Mouse (Mus musculus): ENCODE data around the gene Plekha8. TPM values are rescaled to one million over a fixed set of nuclear protein-coding genes. Genes with fewer than 3 reads are reported as not detected.

Gene Plekha8
- polyA plus RNA-seq, 2 experiments = 12.6 to 14.0 TPM

DNA sequence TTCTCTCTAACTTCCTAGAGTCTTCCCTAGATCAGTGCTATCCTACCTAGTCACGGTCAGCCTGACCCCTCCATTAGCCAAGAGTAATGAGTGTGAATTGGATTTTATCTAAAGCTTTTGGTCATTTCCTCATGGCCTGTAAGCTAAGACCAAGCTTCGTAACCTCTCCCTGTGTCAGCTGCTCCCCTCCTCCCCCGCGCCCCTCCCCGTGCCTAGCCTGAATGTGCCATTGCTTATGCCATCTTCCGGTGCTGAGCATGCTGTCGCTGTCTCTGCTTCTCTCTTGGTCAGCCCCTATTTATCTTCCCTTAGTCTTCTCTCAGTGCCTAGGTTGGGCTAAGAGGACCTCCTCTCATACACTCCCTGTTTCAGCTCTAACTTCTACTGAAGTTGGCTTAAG, 24.6 kb downstream of the Plekha8 start:
- no peak for TF ChIP-seq POLR2A (IDR thresholded peaks at IDR 0.05; ENCODE audit: borderline replicate concordance, extremely low read depth, insufficient read depth, insufficient read length)
- WGBS = 91% methylated on average over 7 of the region's 7 CpGs
- Histone ChIP-seq H3K9ac (ENCODE audit: low read depth, low read length, severe bottlenecking) (no peak overlapping the region), H3K27me3 (ENCODE audit: control insufficient read depth, insufficient read depth, low read length) (no peaks in the 10 kb centered on the region), H3K36me3 (ENCODE audit: control insufficient read depth, insufficient read depth, low read length) (peaks cover 52% of the 10 kb centered on the region), H3K4me3 (replicated peaks; ENCODE audit: low read length) (no peak overlapping the region), H3K4me2 (replicated peaks; ENCODE audit: low read depth, low read length, severe bottlenecking) (no peak overlapping the region), H3K9me3 (ENCODE audit: control insufficient read depth, low read length) (no peaks in the 10 kb centered on the region), H3K27ac (replicated peaks; ENCODE audit: low read depth, low read length) (no peak overlapping the region), H3K4me1 (ENCODE audit: control insufficient read depth, insufficient read depth, low read length) (no peaks in the 10 kb centered on the region)
- no peak for ATAC-seq (ENCODE audit: low FRiP score, low read depth)
- no peak for DNase-seq (ENCODE audit: low spot score)

DNA sequence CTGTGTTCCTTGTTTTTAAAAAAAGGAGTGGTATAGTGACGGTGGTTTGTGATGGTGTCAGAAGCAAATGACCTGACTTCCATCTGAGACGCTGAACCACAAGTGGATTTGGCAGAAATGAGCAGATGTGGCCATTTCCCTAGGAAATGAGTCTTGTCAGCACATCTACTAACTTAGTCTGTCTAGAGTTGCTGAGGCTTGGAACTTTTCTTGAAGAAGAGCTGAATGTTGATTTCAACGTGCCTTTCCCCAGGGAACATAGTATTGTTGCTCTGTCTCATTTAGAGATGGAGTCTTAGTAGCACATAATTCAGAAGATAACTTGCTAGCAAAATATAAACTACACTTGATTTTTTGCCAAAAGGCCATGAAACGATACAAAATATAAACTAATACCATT, 25.4 kb downstream of the Plekha8 start:
- H3K9ac ChIP-seq (ENCODE audit: low read depth, low read length, severe bottlenecking) = no peak overlapping the region
- H3K27me3 ChIP-seq (ENCODE audit: control insufficient read depth, insufficient read depth, low read length) = no peaks in the 10 kb centered on the region
- WGBS = 75% methylated on average over 4 of the region's 4 CpGs
- DNase-seq (ENCODE audit: low spot score) (no peak), ATAC-seq (ENCODE audit: low FRiP score, low read depth) (no peak)
- H3K27ac ChIP-seq (replicated peaks; ENCODE audit: low read depth, low read length) = no peak overlapping the region
- no peaks in the 10 kb centered on the region for H3K9me3 ChIP-seq (ENCODE audit: control insufficient read depth, low read length)
- no peak overlapping the region for H3K4me3 ChIP-seq (replicated peaks; ENCODE audit: low read length)
- TF ChIP-seq POLR2A (IDR thresholded peaks at IDR 0.05; ENCODE audit: borderline replicate concordance, extremely low read depth, insufficient read depth, insufficient read length) = no peak
- H3K4me1 ChIP-seq (ENCODE audit: control insufficient read depth, insufficient read depth, low read length) = no peaks in the 10 kb centered on the region
- no peak overlapping the region for H3K4me2 ChIP-seq (replicated peaks; ENCODE audit: low read depth, low read length, severe bottlenecking)
- peaks cover 57% of the 10 kb centered on the region for H3K36me3 ChIP-seq (ENCODE audit: control insufficient read depth, insufficient read depth, low read length)

DNA sequence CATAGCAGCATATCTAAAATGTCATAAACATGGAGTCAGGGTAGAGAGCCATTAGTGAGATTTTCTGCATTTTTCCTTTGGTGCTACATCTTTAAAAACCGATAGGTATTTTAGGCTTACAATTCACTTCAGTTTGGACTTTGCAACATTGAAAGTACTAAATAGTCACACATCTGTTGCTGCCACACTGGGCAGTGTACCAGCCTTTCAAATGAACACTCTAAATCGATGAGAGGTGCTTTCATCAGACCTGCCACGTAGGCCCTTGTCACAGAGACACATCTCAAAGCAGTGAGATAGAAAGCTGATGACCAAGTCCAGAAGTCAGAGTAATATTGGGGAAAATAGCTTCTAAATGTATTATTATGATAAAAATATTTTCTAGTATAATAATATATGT, 33.5 kb downstream of the Plekha8 start:
- Histone ChIP-seq H3K4me2 (replicated peaks; ENCODE audit: low read depth, low read length, severe bottlenecking) (no peak overlapping the region), H3K4me3 (replicated peaks; ENCODE audit: low read length) (no peak overlapping the region), H3K9me3 (ENCODE audit: control insufficient read depth, low read length) (no peaks in the 10 kb centered on the region), H3K36me3 (ENCODE audit: control insufficient read depth, insufficient read depth, low read length) (peaks cover 52% of the 10 kb centered on the region), H3K4me1 (ENCODE audit: control insufficient read depth, insufficient read depth, low read length) (no peaks in the 10 kb centered on the region), H3K27me3 (ENCODE audit: control insufficient read depth, insufficient read depth, low read length) (no peaks in the 10 kb centered on the region), H3K27ac (replicated peaks; ENCODE audit: low read depth, low read length) (no peak overlapping the region), H3K9ac (ENCODE audit: low read depth, low read length, severe bottlenecking) (no peak overlapping the region)
- no peak for TF ChIP-seq POLR2A (IDR thresholded peaks at IDR 0.05; ENCODE audit: borderline replicate concordance, extremely low read depth, insufficient read depth, insufficient read length)
- DNase-seq (ENCODE audit: low spot score) (no peak), ATAC-seq (ENCODE audit: low FRiP score, low read depth) (no peak)
- whole genome bisulfite sequencing = 93% methylated on average over 3 of the region's 3 CpGs

DNA sequence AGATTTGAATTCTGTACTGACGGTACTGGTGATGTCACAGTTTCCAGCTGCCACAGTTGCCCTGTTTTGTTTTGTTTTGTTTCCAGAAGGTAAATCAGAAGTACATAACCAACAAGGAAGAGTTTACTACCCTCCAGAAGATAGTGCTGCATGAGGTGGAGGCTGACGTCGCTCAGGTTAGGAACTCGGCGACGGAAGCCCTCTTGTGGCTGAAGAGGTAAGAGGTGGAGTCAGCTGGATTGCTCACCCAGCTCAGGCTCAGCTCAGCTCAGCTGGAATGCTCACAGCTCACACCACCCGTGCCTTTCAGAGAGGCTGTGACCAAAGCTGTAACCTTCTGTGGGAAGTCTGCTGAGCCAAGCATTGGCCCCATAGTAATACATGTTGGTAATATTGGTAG, 34.8 kb downstream of the Plekha8 start:
- no peak overlapping the region for H3K27ac ChIP-seq (replicated peaks; ENCODE audit: low read depth, low read length)
- H3K4me2 ChIP-seq (replicated peaks; ENCODE audit: low read depth, low read length, severe bottlenecking) = no peak overlapping the region
- DNase-seq (ENCODE audit: low spot score) (no peak), ATAC-seq (ENCODE audit: low FRiP score, low read depth) (no peak)
- TF ChIP-seq POLR2A (IDR thresholded peaks at IDR 0.05; ENCODE audit: borderline replicate concordance, extremely low read depth, insufficient read depth, insufficient read length) = no peak
- no peaks in the 10 kb centered on the region for H3K4me1 ChIP-seq (ENCODE audit: control insufficient read depth, insufficient read depth, low read length)
- H3K27me3 ChIP-seq (ENCODE audit: control insufficient read depth, insufficient read depth, low read length) = no peaks in the 10 kb centered on the region
- no peak overlapping the region for H3K4me3 ChIP-seq (replicated peaks; ENCODE audit: low read length)
- WGBS = 39% methylated on average over 7 of the region's 7 CpGs
- H3K36me3 ChIP-seq (ENCODE audit: control insufficient read depth, insufficient read depth, low read length) = peaks cover 47% of the 10 kb centered on the region
- no peak overlapping the region for H3K9ac ChIP-seq (ENCODE audit: low read depth, low read length, severe bottlenecking)
- no peaks in the 10 kb centered on the region for H3K9me3 ChIP-seq (ENCODE audit: control insufficient read depth, low read length)

DNA sequence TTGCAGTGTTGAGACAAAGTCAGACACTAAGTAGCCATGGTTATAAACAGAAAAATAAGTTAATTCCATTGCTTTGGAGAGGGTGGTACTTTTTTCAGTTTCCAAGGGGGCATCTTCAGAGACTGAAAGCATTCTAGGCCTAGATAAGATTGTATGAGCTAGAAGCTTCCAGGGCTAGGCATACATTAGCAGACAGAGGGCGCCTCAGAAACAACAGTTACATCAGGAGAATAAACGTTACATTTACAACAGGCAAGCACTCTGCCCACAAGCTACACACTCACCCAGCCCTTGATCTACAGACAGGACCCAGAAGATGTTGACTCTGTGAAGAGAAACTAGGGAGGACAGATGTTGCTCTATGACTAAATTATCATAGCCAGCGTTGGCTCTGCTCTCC, 36.6 kb downstream of the Plekha8 start:
- Histone ChIP-seq H3K27me3 (ENCODE audit: control insufficient read depth, insufficient read depth, low read length) (no peaks in the 10 kb centered on the region), H3K4me3 (replicated peaks; ENCODE audit: low read length) (no peak overlapping the region), H3K9ac (ENCODE audit: low read depth, low read length, severe bottlenecking) (no peak overlapping the region), H3K4me1 (ENCODE audit: control insufficient read depth, insufficient read depth, low read length) (no peaks in the 10 kb centered on the region), H3K27ac (replicated peaks; ENCODE audit: low read depth, low read length) (no peak overlapping the region), H3K4me2 (replicated peaks; ENCODE audit: low read depth, low read length, severe bottlenecking) (no peak overlapping the region), H3K36me3 (ENCODE audit: control insufficient read depth, insufficient read depth, low read length) (peaks cover 47% of the 10 kb centered on the region), H3K9me3 (ENCODE audit: control insufficient read depth, low read length) (no peaks in the 10 kb centered on the region)
- no peak for TF ChIP-seq POLR2A (IDR thresholded peaks at IDR 0.05; ENCODE audit: borderline replicate concordance, extremely low read depth, insufficient read depth, insufficient read length)
- no peak for ATAC-seq (ENCODE audit: low FRiP score, low read depth)
- WGBS = 48% methylated on average over 3 of the region's 3 CpGs
- DNase-seq (ENCODE audit: low spot score) = no peak

DNA sequence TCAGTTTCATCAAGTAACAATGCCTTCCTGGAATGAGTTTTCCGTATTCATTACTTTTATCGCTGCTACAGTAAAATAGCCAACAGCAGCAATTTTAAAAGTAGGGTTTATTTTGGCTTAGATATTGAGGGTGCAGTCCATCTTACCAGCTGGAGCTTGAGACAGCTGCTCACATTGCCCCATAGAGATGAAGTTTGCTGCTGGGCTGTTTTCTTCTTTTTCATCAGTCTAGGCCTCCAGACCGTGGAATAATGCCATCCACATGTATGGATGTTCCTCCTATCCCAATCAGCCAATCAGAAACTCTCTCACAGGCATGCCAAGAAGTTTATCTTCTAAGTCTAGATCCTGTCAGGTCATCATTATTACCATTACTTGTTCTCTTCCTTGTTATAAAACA, 45.0 kb downstream of the Plekha8 start:
- ATAC-seq (ENCODE audit: low FRiP score, low read depth) (no peak), DNase-seq (ENCODE audit: low spot score) (no peak)
- no peak overlapping the region for H3K4me3 ChIP-seq (replicated peaks; ENCODE audit: low read length)
- WGBS = 77% methylated on average over 3 of the region's 3 CpGs
- H3K4me2 ChIP-seq (replicated peaks; ENCODE audit: low read depth, low read length, severe bottlenecking) = no peak overlapping the region
- H3K36me3 ChIP-seq (ENCODE audit: control insufficient read depth, insufficient read depth, low read length) = peaks cover 44% of the 10 kb centered on the region
- TF ChIP-seq POLR2A (IDR thresholded peaks at IDR 0.05; ENCODE audit: borderline replicate concordance, extremely low read depth, insufficient read depth, insufficient read length) = no peak
- no peaks in the 10 kb centered on the region for H3K9me3 ChIP-seq (ENCODE audit: control insufficient read depth, low read length)
- H3K4me1 ChIP-seq (ENCODE audit: control insufficient read depth, insufficient read depth, low read length) = no peaks in the 10 kb centered on the region
- no peaks in the 10 kb centered on the region for H3K27me3 ChIP-seq (ENCODE audit: control insufficient read depth, insufficient read depth, low read length)
- no peak overlapping the region for H3K9ac ChIP-seq (ENCODE audit: low read depth, low read length, severe bottlenecking)
- H3K27ac ChIP-seq (replicated peaks; ENCODE audit: low read depth, low read length) = no peak overlapping the region

All from limb, embryonic 14.5 days (tissue).